Mouse (Mus musculus) hindbrain, embryonic 11.5 days (tissue): ENCODE measurements around the gene Spin1. TPM values are rescaled to one million over a fixed set of nuclear protein-coding genes. Genes with fewer than 3 reads are reported as not detected.
A peak's percentile ranks its signal among the peaks of the same experiment; 100 is the strongest.

ENCODE experiments used
- ATAC-seq: fragments of 200-750 bp; cut with Nextera tagmentation; 2 replicates; pipeline ENCODE4 v1.8.0; 2017; ENCODE audit warnings: mild to moderate bottlenecking, moderate TSS enrichment, moderate library complexity; ENCODE audit not compliant: low FRiP score
- DNase-seq: peaks from one replicate; pipeline ENCODE4 v3.0.0-alpha.2; 2015; ENCODE audit warnings: low spot score
- H3K27ac ChIP-seq: fragments of 300-500 bp; sonication (generic); 2 replicates; pipeline ENCODE4 v1.5.1; 2014; ENCODE audit warnings: mild to moderate bottlenecking, low read depth, low read length
- H3K27me3 ChIP-seq: fragments of 300-500 bp; sonication (generic); 2 replicates; pipeline ENCODE4 v1.6.1; 2014; ENCODE audit warnings: mild to moderate bottlenecking, low read length, moderate library complexity, mixed read lengths; ENCODE audit not compliant: control insufficient read depth, insufficient read depth
- H3K36me3 ChIP-seq: fragments of 300-500 bp; sonication (generic); 2 replicates; pipeline ENCODE4 v1.6.1; 2014; ENCODE audit warnings: mild to moderate bottlenecking, low read length, moderate library complexity, mixed read lengths; ENCODE audit not compliant: control insufficient read depth, insufficient read depth
- H3K4me1 ChIP-seq: fragments of 300-500 bp; sonication (generic); replicated peaks from 2 replicates; pipeline ENCODE4 v1.6.1; 2014; ENCODE audit warnings: low read length, mixed read lengths; ENCODE audit not compliant: control insufficient read depth, insufficient read depth
- H3K4me2 ChIP-seq: fragments of 300-500 bp; sonication (generic); replicated peaks from 2 replicates; pipeline ENCODE4 v1.6.1; 2014; ENCODE audit warnings: mild to moderate bottlenecking, low read depth, low read length
- H3K4me3 ChIP-seq: fragments of 300-500 bp; sonication (generic); 2 replicates; pipeline ENCODE4 v1.5.1; 2014; ENCODE audit warnings: low read depth, low read length
- H3K9ac ChIP-seq: fragments of 300-500 bp; sonication (generic); 2 replicates; pipeline ENCODE4 v1.6.1; 2014; ENCODE audit warnings: low read depth, low read length
- H3K9me3 ChIP-seq: fragments of 300-500 bp; sonication (generic); 2 replicates; pipeline ENCODE4 v1.6.1; 2016; ENCODE audit warnings: low read length; ENCODE audit not compliant: control insufficient read depth
- WGBS: fragments of 180-500 bp; shearing (Covaris S2); extraction: QIAGEN DNeasy Blood & Tissue Kit; methylation state at CpG from one replicate; pipeline ENCODE4 v1.1.7; 2014; 5-methylcytosine and 5-hydroxymethylcytosine counted together
- polyA plus RNA-seq: library from polyadenylated mRNA; unstranded; fragments of >200 nt; fragmentation: Nextera tagmentation; extraction: Ambion mirVana; gene quantifications from 2 replicates; pipeline ENCODE4 v1.2.1, GENCODE M21; 2014

Gene Spin1
- 102 and 108 TPM in 2 replicates for polyA plus RNA-seq

- Histone ChIP-seq H3K9me3 (no peaks in the 10 kb centered on the region; the same call in 1 of the 2 replicates), H3K36me3 (no peaks in the 10 kb centered on the region; the same call in 1 of the 2 replicates), H3K4me3 (peak within 1 kb of the TSS; percentile 78), H3K4me1 (no peaks in the 10 kb centered on the region), H3K9ac (peak within 1 kb of the TSS; percentile 96), H3K27me3 (no peaks in the 10 kb centered on the region), H3K4me2 (peak within 1 kb of the TSS; percentile 97), H3K27ac (peak within 1 kb of the TSS; percentile 92)
- peak; percentile 91 for DNase-seq
- ATAC-seq = peak; percentile 82
- under 1% methylated on average over 54 of the region's 85 CpGs for WGBS
Measured at GRCm38 (mm10) chr13:51100233-51101015, at the start of gene Spin1. Spin1 (plus strand) TSS chr13:51100880.

- Histone ChIP-seq H3K4me2 (no peak overlapping the region), H3K9ac (no peak overlapping the region), H3K9me3 (no peaks in the 10 kb centered on the region), H3K36me3 (no peaks in the 10 kb centered on the region), H3K4me1 (no peaks in the 10 kb centered on the region), H3K4me3 (no peak overlapping the region), H3K27me3 (no peaks in the 10 kb centered on the region), H3K27ac (no peak overlapping the region)
- DNase-seq (no peak), ATAC-seq (no peak)
- 89% methylated on average over 4 of the region's 4 CpGs for WGBS
Measured at GRCm38 (mm10) chr13:51051016-51051415, 49.7 kb upstream of the Spin1 start.

- Histone ChIP-seq H3K4me3 (no peak overlapping the region), H3K27me3 (no peaks in the 10 kb centered on the region), H3K36me3 (no peaks in the 10 kb centered on the region), H3K9ac (no peak overlapping the region), H3K4me1 (no peaks in the 10 kb centered on the region), H3K27ac (no peak overlapping the region), H3K9me3 (no peaks in the 10 kb centered on the region), H3K4me2 (no peak overlapping the region)
- ATAC-seq = no peak
- 65% methylated on average over 3 of the region's 3 CpGs for WGBS
- no peak for DNase-seq
Measured at GRCm38 (mm10) chr13:51052408-51052807, 48.3 kb upstream of the Spin1 start.

GRCm38 (mm10) chr13:51063024-51063423 lies 37.7 kb upstream of the Spin1 start:
- Histone ChIP-seq H3K4me1 (no peaks in the 10 kb centered on the region), H3K27ac (no peak overlapping the region), H3K9ac (no peak overlapping the region), H3K9me3 (no peaks in the 10 kb centered on the region), H3K4me3 (no peak overlapping the region), H3K4me2 (no peak overlapping the region), H3K27me3 (no peaks in the 10 kb centered on the region), H3K36me3 (no peaks in the 10 kb centered on the region)
- DNase-seq = no peak
- 80% methylated on average over 6 of the region's 6 CpGs for WGBS
- no peak for ATAC-seq

GRCm38 (mm10) chr13:51063721-51064120 lies 37.0 kb upstream of the Spin1 start:
- no peak overlapping the region for H3K27ac ChIP-seq
- H3K4me3 ChIP-seq = no peak overlapping the region
- no peaks in the 10 kb centered on the region for H3K4me1 ChIP-seq
- 80% methylated on average over 1 of the region's 1 CpGs for WGBS
- H3K36me3 ChIP-seq = no peaks in the 10 kb centered on the region
- ATAC-seq (no peak), DNase-seq (no peak)
- no peaks in the 10 kb centered on the region for H3K9me3 ChIP-seq
- no peaks in the 10 kb centered on the region for H3K27me3 ChIP-seq
- H3K4me2 ChIP-seq = no peak overlapping the region
- no peak overlapping the region for H3K9ac ChIP-seq

GRCm38 (mm10) chr13:51064429-51064828 lies 36.3 kb upstream of the Spin1 start:
- H3K4me3 ChIP-seq = no peak overlapping the region
- no peaks in the 10 kb centered on the region for H3K9me3 ChIP-seq
- WGBS = 72% methylated on average over 3 of the region's 3 CpGs
- no peak overlapping the region for H3K9ac ChIP-seq
- H3K4me2 ChIP-seq = no peak overlapping the region
- ATAC-seq (no peak), DNase-seq (no peak)
- no peaks in the 10 kb centered on the region for H3K27me3 ChIP-seq
- H3K4me1 ChIP-seq = no peaks in the 10 kb centered on the region
- no peak overlapping the region for H3K27ac ChIP-seq
- H3K36me3 ChIP-seq = no peaks in the 10 kb centered on the region

GRCm38 (mm10) chr13:51071063-51071680 lies 29.5 kb upstream of the Spin1 start:
- no peak for ATAC-seq
- Histone ChIP-seq H3K4me1 (no peaks in the 10 kb centered on the region), H3K9me3 (no peaks in the 10 kb centered on the region), H3K27me3 (no peaks in the 10 kb centered on the region), H3K9ac (no peak overlapping the region), H3K4me2 (no peak overlapping the region), H3K4me3 (no peak overlapping the region), H3K27ac (no peak overlapping the region), H3K36me3 (no peaks in the 10 kb centered on the region)
- no peak for DNase-seq
- WGBS = 82% methylated on average over 11 of the region's 11 CpGs

GRCm38 (mm10) chr13:51071763-51072276 lies 28.9 kb upstream of the Spin1 start:
- Histone ChIP-seq H3K36me3 (no peaks in the 10 kb centered on the region), H3K9ac (no peak overlapping the region), H3K9me3 (no peaks in the 10 kb centered on the region), H3K4me1 (no peaks in the 10 kb centered on the region), H3K27me3 (no peaks in the 10 kb centered on the region), H3K4me3 (no peak overlapping the region), H3K27ac (no peak overlapping the region), H3K4me2 (no peak overlapping the region)
- WGBS = 83% methylated on average over 8 of the region's 8 CpGs
- DNase-seq (no peak), ATAC-seq (no peak)
